Comparison of ENCODE assay signal across 8 mouse cellular contexts in the genomic region with DNA sequence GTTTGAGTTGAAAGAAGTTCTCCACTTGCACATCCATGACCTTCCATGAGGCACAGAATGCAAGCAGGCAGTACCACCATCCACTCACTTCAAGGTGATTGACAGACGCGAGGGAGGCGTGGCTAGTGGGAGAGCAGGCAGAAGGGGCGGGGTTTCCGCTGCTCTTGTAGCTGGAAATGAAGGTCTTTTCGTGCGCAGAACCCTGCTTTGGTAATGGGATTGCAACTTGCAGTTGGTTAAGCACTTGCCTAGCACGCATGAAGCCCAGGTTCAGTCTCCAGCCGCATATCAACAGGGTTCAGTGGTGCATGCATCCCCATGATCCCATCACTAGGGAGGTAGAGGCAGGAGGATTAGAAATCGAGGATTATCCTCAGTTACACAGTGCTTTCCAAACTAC. TPM values are rescaled to one million over a fixed set of nuclear protein-coding genes. Genes with fewer than 3 reads are reported as not detected.
DNase-seq lines count a peak whose midpoint lies in the region; ATAC-seq lines count a peak whose summit lies in the region.

No protein-coding gene starts in this region.

- H3K27me3 ChIP-seq in midbrain, embryonic 12.5 days: peaks cover 3% of the 10 kb centered on the region; the same call in 1 of the 2 replicates

- peak overlapping the region; percentile 33 for H3K4me3 ChIP-seq in midbrain, embryonic 12.5 days

- no peaks in the 10 kb centered on the region for H3K36me3 ChIP-seq in midbrain, embryonic 12.5 days

- no peak overlapping the region for H3K9ac ChIP-seq in midbrain, embryonic 12.5 days (replicated peaks)

- H3K4me2 ChIP-seq in midbrain, embryonic 12.5 days (replicated peaks): peak overlapping the region; percentile 51

- WGBS in midbrain, embryonic 12.5 days: 6% methylated on average over 10 of the region's 10 CpGs

- DNase-seq in layer of hippocampus, adult 9-11 months: peak; percentile 27
- DNase-seq in layer of hippocampus, postnatal 14 days (ENCODE audit: low spot score in 2 of 2): no peak
- peak; percentile 85 for DNase-seq in embryo, embryonic 11 days
- peak; percentile 22 to 26 for DNase-seq in heart, postnatal 36 days
- DNase-seq in kidney, postnatal 4 days: peak; percentile 73 to 78
- DNase-seq in thymus, adult 18-20 months: peak; percentile 24 to 34
- DNase-seq in gastrocnemius, adult 18-20 months (ENCODE audit: low spot score): no peak

- intact Hi-C loops in heart, postnatal 36 days (cut with DNase I): no loop called here

- ATAC-seq in midbrain, embryonic 12.5 days (ENCODE audit: low FRiP score, low read depth): peak; percentile 78

- H3K27ac ChIP-seq in midbrain, embryonic 12.5 days (replicated peaks): no peak overlapping the region

- peaks cover 13% of the 10 kb centered on the region for H3K4me1 ChIP-seq in midbrain, embryonic 12.5 days

- no peaks in the 10 kb centered on the region for H3K9me3 ChIP-seq in midbrain, embryonic 12.5 days

RNA-seq across cellular contexts. Expression of gene Itga8, which starts 25.5 kb away (rescaled TPM):
- total RNA-seq in layer of hippocampus, postnatal 14 days (2021): 10 to 100 TPM; 13.7 to 16.5 TPM
- 1 to 10 TPM; 5.9 to 6.8 TPM for total RNA-seq in heart, postnatal 36 days (2021)
- polyA plus RNA-seq in midbrain, embryonic 12.5 days (2016; fragmentation: Nextera tagmentation; extraction: Ambion mirVana): 2.8 TPM in 2 replicates
- total RNA-seq in gastrocnemius, adult 18-20 months (2021): 1 to 10 TPM; 1.2 to 1.8 TPM

Comparison
In these comparisons a context has a peak if more than half of its experiments do, and no peak if none do; other contexts are left out.
1. DNase-seq: peak in layer of hippocampus, adult 9-11 months (single experiment), embryo, embryonic 11 days (single experiment), heart, postnatal 36 days (2 of 2), kidney, postnatal 4 days (2 of 2) and thymus, adult 18-20 months (2 of 2); none in layer of hippocampus, postnatal 14 days (0 of 2) and gastrocnemius, adult 18-20 months (single experiment).